Mouse (Mus musculus) gastrocnemius, postnatal 25 days (tissue): ENCODE data around the gene Adgre1. TPM values are rescaled to one million over a fixed set of nuclear protein-coding genes. Genes with fewer than 3 reads are reported as not detected.
A peak's percentile ranks its signal among the peaks of the same experiment; 100 is the strongest.
"Not testable (repeated sequence)": the region's sequence is repeated elsewhere in the genome, so short reads cannot be mapped to it uniquely, and the experiment has no call there.

ENCODE experiments used
- DNase-seq: peaks from one replicate; pipeline ENCODE4 v3.0.0; 2022
- long read RNA-seq, 2 experiments: library from polyadenylated mRNA; stranded (forward); transcript quantifications; one replicate each; pipeline ENCODE4 v2.0.0; 2021
- total RNA-seq, 2 experiments: library from RNA; stranded (reverse); gene quantifications; 1 replicate in 1 of 2; 2 replicates in 1 of 2; pipeline ENCODE4 v1.2.3; 2021

Adgre1 gene
- 1 to 10 TPM; 1.8 to 2.8 TPM for total RNA-seq
- long read RNA-seq, experiment 1, partial matches to known transcripts: 0 of 1 reads
- long read RNA-seq, experiment 1, other reads (novel, unspliced or antisense): 1 of 1 reads
- long read RNA-seq, experiment 2, partial matches to known transcripts: 0 of 1 reads
- long read RNA-seq, experiment 2, other reads (novel, unspliced or antisense): 0 of 1 reads

DNA sequence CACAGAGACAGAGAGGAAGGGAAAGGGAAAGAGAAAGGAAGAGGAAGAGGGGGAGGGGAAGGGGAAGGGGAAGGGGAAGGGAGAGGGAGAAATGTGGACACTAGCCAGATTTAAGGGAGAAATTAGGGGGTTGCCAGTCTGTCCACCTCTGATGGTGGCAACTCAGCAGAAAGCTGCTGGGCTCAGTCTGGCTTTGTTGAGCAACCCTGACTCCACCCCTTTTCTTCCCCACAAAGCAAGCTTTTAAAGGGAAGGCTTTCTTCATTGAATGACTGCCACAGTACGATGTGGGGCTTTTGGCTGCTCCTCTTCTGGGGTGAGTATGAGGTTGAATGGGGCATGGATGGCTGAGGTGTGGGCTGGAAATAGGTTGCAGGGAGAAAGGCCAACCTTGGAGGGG, at the start of gene Adgre1:
Gene Adgre1 (plus strand): TSS at position 251 of the 400 bp plus-strand sequence.
- DNase-seq: no peak

GRCm38 (mm10) chr17:57311801-57312200, 46.7 kb upstream of the Adgre1 start:
- no peak for DNase-seq

- no peak for DNase-seq
These were observed 30.9 kb upstream of the Adgre1 start for GRCm38 (mm10) chr17:57327615-57328014.

GRCm38 (mm10) chr17:57328944-57329343, 29.5 kb upstream of the Adgre1 start:
- no peak for DNase-seq

DNA sequence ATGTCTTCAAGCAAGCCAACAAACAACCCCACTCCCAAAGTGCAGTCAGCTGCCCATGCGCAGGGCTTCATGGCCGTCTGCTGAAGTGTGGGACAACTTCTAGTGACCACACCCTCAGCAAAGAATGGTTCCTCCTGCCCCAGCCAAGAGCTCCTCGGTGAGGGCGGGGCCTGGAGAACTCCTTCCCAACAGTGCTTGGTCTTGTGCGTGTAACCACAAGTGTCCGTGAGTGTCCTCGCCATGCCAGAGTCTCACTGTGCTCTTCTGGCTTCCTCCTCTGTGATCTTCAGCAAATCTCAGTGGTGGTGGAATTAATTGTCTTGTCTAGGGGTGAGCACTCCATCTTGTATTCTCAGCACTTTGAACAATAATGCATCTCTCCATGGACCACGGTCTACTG, 27.5 kb upstream of the Adgre1 start:
- no peak for DNase-seq

DNA sequence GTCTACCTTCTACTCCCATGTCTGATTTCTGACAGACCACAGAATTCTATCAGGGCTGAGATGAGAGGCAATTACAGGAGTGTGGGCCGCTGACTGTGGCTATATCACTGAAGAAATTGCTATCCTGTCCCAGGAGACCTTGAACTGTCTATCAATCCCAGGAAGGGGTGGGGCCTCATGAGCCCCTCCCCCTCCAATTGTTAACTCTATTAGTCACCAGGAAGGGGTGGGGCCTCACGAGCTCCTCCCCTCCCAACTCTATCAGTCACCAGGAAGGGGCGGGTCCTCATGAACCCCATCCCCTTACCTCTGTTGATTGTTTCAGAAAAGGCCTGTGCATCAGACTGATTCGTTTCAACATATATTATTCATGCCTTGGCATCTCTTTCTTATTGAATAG, 26.2 kb upstream of the Adgre1 start:
- no peak for DNase-seq

DNA sequence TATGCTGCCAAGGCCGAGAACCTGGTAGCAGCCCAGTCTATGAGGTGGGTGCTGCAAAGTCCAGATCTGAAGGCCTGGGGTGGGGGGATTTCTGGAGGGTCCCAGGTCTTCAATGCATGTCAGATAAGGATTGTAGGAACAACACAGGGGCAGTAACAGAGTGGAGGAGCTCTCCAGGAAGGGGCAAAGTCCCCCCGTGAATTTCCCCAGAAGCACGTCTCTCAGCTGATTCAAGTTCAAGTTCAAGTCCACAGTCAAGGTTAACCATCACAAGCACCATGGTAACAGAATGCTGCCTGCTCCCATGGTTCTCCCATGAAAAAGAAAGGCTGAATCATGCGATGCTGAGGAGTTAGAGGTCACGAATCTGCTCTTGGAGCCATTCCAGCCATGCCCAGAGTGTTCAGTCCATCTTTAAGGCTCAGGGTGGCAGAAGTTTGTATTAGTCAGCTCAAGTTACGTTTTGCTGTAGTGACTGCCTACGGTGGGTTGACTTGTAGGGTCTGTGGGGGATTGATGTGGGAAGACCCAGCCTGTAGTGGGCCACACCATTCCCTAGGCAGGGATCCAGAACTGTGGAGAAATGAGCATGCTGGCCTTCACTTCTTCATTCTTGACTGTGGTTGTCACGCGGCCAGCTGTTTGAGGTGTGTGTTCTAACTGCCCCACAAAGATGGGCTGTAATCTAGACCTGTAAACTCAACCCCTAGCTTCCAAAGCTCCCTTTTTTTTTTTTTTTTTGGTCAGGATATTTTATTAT, 24.3 kb upstream of the Adgre1 start:
- DNase-seq: no peak

DNA sequence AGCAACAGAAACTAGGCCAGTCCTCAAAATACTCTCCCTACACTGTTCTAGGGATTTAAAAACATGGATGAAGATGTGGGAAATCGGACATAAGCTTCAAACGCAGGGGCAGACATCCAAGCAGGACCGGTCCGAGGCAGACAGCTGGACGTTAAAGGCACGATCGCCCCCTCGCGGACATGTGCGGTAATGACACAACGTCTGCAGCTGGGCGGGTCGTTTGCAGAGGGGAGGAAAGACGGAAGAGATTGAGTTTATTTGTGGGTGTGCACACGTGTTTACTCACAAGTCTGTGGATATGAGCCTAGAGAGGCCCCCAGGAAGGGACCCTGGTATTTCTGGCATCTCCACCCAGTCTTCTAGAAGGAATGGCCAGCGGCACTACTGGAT, 23.7 kb upstream of the Adgre1 start:
- peak; percentile 64 for DNase-seq

GRCm38 (mm10) chr17:57335194-57335593, 23.3 kb upstream of the Adgre1 start:
- DNase-seq: not testable (repeated sequence)

DNA sequence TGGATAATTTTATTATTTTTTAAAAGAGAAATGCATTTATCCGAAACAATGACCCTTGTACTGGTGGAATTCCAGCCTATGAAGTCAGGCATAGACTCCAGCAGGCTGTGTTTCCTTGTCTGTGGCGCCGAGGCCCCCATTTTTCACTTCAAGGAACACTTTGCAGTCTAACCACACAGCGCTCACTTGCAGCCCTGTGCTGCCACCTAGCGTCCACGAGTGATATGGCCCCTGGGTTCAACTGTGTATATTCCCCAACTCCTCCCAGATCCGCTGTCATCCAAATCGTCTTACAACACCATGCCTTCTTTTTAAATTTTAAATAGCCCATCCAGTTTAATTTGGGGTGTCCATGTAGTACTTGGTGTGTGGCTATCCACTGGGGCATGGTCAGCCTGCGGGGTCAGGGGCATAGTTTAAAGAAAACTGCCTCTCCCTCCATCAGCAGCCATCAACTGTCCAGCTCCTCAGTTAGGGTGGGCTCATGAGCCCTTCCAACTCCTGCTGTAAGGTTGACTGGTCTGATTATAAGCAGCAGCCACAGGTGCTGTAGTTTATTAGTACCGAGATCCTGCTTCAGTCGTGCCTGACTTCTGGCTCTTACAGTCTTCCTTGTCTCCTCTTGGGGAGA, 22.7 kb upstream of the Adgre1 start:
- DNase-seq: peak; percentile 63

GRCm38 (mm10) chr17:57337996-57338395, 20.5 kb upstream of the Adgre1 start:
- no peak for DNase-seq

DNA sequence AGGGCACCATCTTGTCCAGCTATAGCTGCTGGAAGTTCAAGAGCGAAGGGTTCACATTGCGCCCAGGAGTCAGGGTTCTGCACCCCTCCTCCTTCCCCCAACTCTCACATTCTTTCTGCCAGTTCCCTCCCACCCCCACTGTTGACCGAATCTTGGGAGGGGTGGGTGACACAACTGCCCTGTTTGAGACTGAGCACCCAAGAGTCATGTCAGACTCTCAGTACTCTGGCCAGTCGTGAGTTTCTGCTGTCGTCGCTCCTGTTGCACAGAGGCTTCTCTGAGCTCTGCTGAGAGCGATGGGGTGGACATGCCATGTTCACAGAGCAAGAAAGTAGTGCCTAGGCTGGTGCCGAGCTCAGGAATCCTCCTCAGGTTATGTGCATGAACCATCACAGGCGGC, 19.2 kb upstream of the Adgre1 start:
- DNase-seq: no peak

- DNase-seq: no peak
These were observed 16.9 kb upstream of the Adgre1 start for GRCm38 (mm10) chr17:57341568-57341967.

DNA sequence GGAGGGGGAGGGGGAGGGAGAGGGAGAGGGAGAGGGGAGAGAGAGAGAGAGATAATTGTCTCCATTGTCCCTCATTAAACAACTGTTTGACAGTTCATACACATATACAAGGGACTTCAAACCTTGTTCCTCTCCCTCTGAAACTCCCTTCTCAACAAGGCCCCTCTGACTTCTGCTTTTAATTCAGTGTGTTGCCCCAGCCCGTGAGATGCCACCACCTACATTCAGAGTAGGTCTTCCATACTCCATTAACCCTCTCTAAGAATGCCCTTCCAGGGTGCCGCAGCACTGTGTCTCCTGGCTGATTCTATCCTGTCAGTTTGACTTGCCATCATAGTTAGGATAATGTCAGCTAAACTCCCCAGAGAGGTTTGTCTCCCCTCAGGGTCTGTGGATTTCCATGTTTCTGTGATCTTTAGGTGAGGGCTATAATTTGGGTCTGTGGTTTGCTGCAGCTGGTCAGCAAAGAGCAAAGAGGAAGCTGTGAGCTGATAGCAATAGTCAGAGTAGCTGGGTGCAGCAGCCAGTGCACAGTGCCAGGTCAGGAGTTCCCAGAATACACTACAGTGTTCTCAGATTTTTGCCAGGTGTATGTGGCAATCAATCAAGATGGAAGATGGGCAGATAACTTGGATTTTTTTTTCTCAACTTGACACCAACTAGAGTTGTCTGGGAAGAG, 14.3 kb upstream of the Adgre1 start:
- no peak for DNase-seq

- no peak for DNase-seq
These were observed 11.5 kb upstream of the Adgre1 start for GRCm38 (mm10) chr17:57347017-57347416.

DNA sequence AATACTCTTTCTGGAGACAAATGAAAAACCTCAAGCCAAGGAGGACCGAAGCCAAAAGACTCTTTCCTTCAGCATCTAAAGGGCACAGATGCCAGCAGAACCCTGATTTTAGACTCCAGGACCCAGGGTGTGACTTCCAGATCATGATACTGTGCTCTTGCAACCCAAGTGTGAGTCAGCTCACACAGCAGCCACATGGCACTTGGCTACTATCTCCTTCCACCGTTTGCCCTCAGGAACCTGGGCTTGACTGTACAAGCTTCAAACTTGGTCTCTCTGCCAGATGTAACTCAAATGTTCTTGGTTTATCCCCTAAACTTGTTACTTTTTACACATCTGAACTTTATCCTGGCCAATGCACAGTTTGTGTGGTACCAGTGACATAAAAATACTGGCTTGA, 10.7 kb upstream of the Adgre1 start:
- no peak for DNase-seq

GRCm38 (mm10) chr17:57349067-57349466, 9.4 kb upstream of the Adgre1 start:
- no peak for DNase-seq

DNA sequence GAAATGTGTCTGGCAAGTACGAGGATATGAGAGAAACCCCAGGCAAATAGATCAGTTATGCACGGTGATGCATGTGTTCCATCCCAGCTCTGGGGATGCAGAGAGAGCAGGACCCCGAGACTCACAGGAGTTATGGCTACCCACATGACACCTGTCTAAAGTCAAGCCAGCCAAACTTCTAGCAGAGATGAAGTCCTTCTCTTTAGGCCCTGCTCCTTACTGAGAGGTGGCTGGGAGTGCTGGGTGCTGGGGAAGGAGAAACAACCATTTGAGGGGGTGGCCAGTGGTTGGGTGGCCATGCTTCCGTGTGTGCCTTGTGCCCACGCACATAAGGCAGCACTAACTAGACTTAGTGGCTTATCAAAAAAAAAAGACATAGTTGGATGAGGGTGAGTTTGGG, 8.3 kb upstream of the Adgre1 start:
- no peak for DNase-seq

GRCm38 (mm10) chr17:57351107-57351506, 7.4 kb upstream of the Adgre1 start:
- DNase-seq: no peak

- no peak for DNase-seq
These were observed 1.2 kb downstream of the Adgre1 start for GRCm38 (mm10) chr17:57359485-57360241.
